Mouse (Mus musculus) macrophage (primary cell): ENCODE data around the gene Bicc1. TPM values are rescaled to one million over a fixed set of nuclear protein-coding genes. Genes with fewer than 3 reads are reported as not detected.

Source experiments
- H3K27ac ChIP-seq: fragments of 350-480 bp; formaldehyde crosslinking; 2 replicates; pipeline ENCODE4 v1.9.0; 2021
- H3K36me3 ChIP-seq: fragments of 350-480 bp; formaldehyde crosslinking; 2 replicates; pipeline ENCODE4 v1.9.0; 2021; ENCODE audit errors: inconsistent target
- H3K4me3 ChIP-seq: fragments of 350-480 bp; formaldehyde crosslinking; 2 replicates; pipeline ENCODE4 v1.9.0; 2021; ENCODE audit errors: inconsistent target
- H3K79me2 ChIP-seq: fragments of 350-480 bp; formaldehyde crosslinking; 2 replicates; pipeline ENCODE4 v1.9.0; 2021; ENCODE audit errors: inconsistent target
- WGBS: methylation state at CpG from one replicate; pipeline ENCODE4 v1.1.7; 2026; ENCODE audit warnings: inconsistent platforms; ENCODE audit not compliant: missing documents; 5-methylcytosine and 5-hydroxymethylcytosine counted together
- polyA plus RNA-seq: library from polyadenylated mRNA; stranded (reverse); fragments of 250-400 nt; gene quantifications from 3 replicates; pipeline ENCODE4 v1.2.4, GENCODE M21; 2018; ENCODE audit warnings: inconsistent platforms

Gene Bicc1
- polyA plus RNA-seq, 1 experiment from 2014 or later, result not detected

- H3K4me3 ChIP-seq, result no peak overlapping the region
- WGBS, result 90% methylated on average over 15 of the region's 15 CpGs
- no peaks in the 10 kb centered on the region for H3K36me3 ChIP-seq
- H3K27ac ChIP-seq, result no peak overlapping the region
- H3K79me2 ChIP-seq, result no peaks in the 10 kb centered on the region
These were observed 12.6 kb downstream of the Bicc1 start for GRCm38 (mm10) chr10:71146681-71147615.

DNA sequence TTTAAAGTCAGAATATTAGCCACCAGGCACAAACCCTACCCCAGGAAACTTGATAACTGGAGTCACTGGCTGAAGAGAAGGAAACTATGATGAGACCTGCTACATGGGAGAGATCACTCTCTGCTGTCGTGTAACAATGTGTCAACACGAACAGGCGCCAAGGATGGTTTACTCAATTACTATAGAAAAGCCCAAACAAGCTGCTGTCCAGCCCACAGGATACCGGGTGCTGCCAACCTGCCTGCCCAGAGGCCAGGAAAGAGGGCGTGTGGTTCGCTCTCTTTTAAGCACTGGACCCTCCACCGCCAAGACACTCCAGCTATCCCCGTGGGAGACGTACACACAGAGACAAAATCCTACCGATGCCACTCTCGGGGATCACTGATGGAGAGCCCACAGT lies 13.7 kb downstream of the Bicc1 start:
- H3K79me2 ChIP-seq, result no peaks in the 10 kb centered on the region
- no peak overlapping the region for H3K4me3 ChIP-seq
- WGBS, result 80% methylated on average over 11 of the region's 11 CpGs
- H3K27ac ChIP-seq, result no peak overlapping the region
- H3K36me3 ChIP-seq, result no peaks in the 10 kb centered on the region

- 96% methylated on average over 4 of the region's 4 CpGs for WGBS
- no peaks in the 10 kb centered on the region for H3K79me2 ChIP-seq
- no peaks in the 10 kb centered on the region for H3K36me3 ChIP-seq
- H3K27ac ChIP-seq, result no peak overlapping the region
- no peak overlapping the region for H3K4me3 ChIP-seq
These were observed 15.3 kb downstream of the Bicc1 start for GRCm38 (mm10) chr10:71144191-71144590.

DNA sequence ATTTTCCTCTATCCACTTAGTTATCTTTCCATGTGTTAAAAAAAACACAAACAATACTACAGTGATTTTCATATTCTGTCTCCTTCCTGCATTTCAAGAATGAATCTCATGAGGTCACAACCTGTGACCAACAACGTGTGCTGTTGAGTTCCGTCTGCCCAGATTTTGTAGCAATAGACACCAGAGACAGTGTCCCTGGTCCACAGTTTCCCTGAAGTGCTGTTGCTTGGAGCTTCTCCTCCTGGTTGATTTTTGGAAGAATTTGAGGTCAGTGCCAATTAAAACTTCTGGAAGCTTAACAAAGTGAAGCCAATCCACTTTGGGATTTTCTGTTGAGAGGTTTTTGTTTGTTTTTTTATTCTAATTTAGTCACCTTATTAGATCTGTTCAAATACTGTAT lies 16.9 kb downstream of the Bicc1 start:
- Histone ChIP-seq H3K27ac (no peak overlapping the region), H3K36me3 (no peaks in the 10 kb centered on the region), H3K79me2 (no peaks in the 10 kb centered on the region), H3K4me3 (no peak overlapping the region)
- WGBS, result 97% methylated on average over 2 of the region's 2 CpGs

DNA sequence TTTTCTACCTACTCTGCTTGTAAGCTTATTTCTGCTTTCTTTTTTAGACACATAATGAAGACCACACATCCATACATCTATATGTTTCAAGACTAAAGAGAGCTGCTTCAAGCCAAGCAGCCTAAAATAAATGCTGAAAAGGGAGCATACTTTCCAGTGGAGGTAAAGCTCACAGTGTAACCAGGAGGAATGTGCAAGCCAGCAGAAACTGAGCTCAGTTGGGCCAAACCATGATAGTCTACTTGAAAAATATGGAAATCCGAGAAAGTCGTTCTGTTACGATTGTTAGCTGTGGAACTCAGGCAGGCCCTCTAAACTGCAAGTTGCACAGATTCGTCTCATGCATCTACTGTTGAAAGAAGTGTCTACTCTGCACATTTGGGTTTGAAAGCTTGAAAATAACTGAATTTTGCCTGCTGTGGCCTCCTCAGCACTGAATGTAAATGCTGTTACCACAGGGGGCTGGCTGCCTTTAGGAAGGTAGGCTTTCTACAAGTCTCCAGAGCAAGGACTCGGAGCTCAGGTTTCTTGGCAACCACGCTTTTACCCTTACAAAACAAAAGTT lies 19.1 kb downstream of the Bicc1 start:
- Histone ChIP-seq H3K79me2 (no peaks in the 10 kb centered on the region), H3K4me3 (no peak overlapping the region), H3K36me3 (no peaks in the 10 kb centered on the region), H3K27ac (no peak overlapping the region)
- 90% methylated on average over 6 of the region's 6 CpGs for WGBS

GRCm38 (mm10) chr10:71138852-71139197 lies 20.7 kb downstream of the Bicc1 start:
- H3K36me3 ChIP-seq, result no peaks in the 10 kb centered on the region
- no peak overlapping the region for H3K27ac ChIP-seq
- no peaks in the 10 kb centered on the region for H3K79me2 ChIP-seq
- no peak overlapping the region for H3K4me3 ChIP-seq
- WGBS, result 90% methylated on average over 2 of the region's 2 CpGs

GRCm38 (mm10) chr10:71138132-71138851 lies 21.2 kb downstream of the Bicc1 start:
- H3K27ac ChIP-seq, result no peak overlapping the region
- 78% methylated on average over 8 of the region's 14 CpGs for WGBS
- H3K4me3 ChIP-seq, result no peak overlapping the region
- no peaks in the 10 kb centered on the region for H3K36me3 ChIP-seq
- no peaks in the 10 kb centered on the region for H3K79me2 ChIP-seq

DNA sequence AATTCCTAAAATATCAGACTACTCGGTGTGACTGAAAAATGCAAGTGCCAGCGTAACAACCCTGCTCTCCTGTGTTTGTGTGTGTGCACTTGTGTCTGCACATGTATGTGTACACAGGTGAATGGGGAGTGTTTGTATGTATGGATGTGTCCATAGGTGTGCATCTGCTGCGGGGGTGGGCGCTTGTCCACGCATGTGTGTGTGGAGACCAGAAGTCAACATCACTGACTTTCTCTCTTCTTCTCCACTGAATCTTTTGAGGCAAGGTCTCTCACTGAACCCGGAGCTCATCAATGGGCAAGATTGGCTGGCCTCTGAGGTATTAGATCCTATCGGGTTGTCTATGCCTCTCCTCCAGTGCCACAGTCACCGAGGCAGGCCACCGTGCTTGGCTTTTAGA lies 21.9 kb downstream of the Bicc1 start:
- no peaks in the 10 kb centered on the region for H3K36me3 ChIP-seq
- 94% methylated on average over 9 of the region's 9 CpGs for WGBS
- H3K27ac ChIP-seq, result no peak overlapping the region
- H3K4me3 ChIP-seq, result no peak overlapping the region
- H3K79me2 ChIP-seq, result no peaks in the 10 kb centered on the region

DNA sequence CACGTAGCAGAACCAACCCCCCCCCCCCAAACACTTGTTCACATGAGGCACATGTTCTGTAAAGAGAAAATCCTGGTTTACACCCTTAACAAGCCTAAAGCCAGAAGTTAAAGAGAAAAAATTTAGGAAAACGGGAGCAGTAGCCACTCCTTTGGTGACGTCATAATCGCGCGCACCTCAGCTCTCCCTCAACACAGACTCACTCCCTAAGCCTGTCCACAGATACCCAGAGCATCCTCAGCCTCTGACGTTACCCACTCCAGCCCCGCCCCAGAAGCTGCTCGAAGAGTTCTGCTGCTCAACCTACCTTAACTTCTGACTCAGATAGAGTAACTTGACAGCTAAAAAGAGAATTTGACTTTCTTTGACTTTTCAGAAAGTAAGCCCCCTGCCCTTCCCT lies 28.2 kb downstream of the Bicc1 start:
- no peak overlapping the region for H3K27ac ChIP-seq
- no peaks in the 10 kb centered on the region for H3K79me2 ChIP-seq
- no peaks in the 10 kb centered on the region for H3K36me3 ChIP-seq
- 49% methylated on average over 9 of the region's 9 CpGs for WGBS
- no peak overlapping the region for H3K4me3 ChIP-seq

GRCm38 (mm10) chr10:71130261-71130660 lies 29.2 kb downstream of the Bicc1 start:
- H3K27ac ChIP-seq, result no peak overlapping the region
- no peak overlapping the region for H3K4me3 ChIP-seq
- H3K36me3 ChIP-seq, result no peaks in the 10 kb centered on the region
- 65% methylated on average over 9 of the region's 9 CpGs for WGBS
- H3K79me2 ChIP-seq, result no peaks in the 10 kb centered on the region

DNA sequence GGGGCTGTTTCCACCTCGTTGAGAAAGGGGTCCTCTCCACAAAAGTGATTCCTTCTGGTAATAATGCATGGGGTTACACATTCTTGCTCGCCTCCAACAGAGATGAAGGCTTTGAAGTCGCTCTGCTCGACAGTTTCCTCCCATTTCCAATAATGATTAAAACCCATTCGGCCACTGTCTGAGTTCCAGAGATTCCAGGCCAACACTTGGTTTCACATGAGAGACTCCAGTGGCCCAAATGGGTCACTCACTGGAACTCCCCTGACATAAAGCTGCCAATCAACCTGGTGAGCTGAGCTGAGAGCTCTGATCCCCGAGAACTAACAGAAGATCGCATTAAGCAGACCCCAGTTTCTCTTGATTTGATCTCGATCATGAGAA lies 31.6 kb downstream of the Bicc1 start:
- no peak overlapping the region for H3K27ac ChIP-seq
- no peaks in the 10 kb centered on the region for H3K36me3 ChIP-seq
- H3K79me2 ChIP-seq, result no peaks in the 10 kb centered on the region
- WGBS, result 74% methylated on average over 8 of the region's 8 CpGs
- no peak overlapping the region for H3K4me3 ChIP-seq

DNA sequence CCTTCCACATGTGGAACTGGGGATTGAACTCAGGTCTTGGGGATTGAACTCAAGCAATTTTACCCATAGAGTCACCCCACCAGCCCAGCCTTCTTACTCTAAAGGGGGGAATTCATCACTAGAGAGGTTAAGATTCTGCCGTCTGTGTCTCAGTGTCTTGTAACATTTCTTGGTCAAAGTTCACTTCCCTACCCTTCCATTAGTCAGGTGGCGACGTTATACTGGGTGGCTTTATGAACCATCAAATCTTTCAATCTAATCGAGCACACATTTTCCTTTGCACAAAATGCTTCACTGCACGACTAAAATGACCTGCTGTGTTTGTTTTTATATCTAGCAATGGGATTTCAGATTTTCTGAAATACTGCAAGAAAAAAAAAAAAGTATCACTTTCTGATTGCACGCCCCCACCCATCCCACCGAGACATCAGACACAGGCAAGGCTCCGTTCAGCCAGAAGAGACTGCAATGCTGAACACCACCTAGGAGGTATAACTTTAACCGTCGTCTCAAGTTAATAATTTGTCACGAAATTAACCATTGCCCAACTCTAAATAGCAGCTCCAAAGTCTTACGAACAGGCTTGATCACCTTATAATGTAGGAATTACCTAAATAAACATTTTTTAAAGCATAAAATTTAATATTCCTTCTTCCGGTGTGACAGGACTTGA lies 32.1 kb downstream of the Bicc1 start:
- Histone ChIP-seq H3K27ac (no peak overlapping the region), H3K4me3 (no peak overlapping the region), H3K79me2 (no peaks in the 10 kb centered on the region), H3K36me3 (no peaks in the 10 kb centered on the region)
- WGBS, result 91% methylated on average over 13 of the region's 13 CpGs

DNA sequence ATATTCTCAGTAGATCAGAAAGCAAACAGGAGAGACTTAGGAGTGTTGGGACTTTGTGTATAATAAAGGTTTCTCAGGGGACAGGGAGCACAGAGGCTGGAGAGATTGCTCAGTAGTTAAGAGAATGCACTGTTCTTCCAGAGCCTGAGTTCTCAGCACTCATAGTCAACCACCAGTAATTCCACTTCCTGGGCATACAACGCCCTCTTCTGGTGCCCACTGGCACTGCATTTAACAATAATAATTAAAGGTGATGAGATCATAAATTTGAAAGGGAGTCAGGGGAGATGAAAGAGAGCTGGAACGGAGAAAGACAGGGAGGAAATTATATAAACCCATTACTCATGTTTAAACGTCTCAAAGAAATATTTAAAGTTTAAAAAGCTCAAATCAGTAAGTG lies 35.5 kb downstream of the Bicc1 start:
- 57% methylated on average over 3 of the region's 3 CpGs for WGBS
- Histone ChIP-seq H3K4me3 (no peak overlapping the region), H3K27ac (no peak overlapping the region), H3K79me2 (no peaks in the 10 kb centered on the region), H3K36me3 (no peaks in the 10 kb centered on the region)

- Histone ChIP-seq H3K79me2 (no peaks in the 10 kb centered on the region), H3K4me3 (no peak overlapping the region), H3K27ac (no peak overlapping the region), H3K36me3 (no peaks in the 10 kb centered on the region)
- WGBS, result 69% methylated on average over 4 of the region's 4 CpGs
These were observed 36.1 kb downstream of the Bicc1 start for GRCm38 (mm10) chr10:71123395-71123794.

GRCm38 (mm10) chr10:71122480-71122879 lies 37.0 kb downstream of the Bicc1 start:
- H3K36me3 ChIP-seq, result no peaks in the 10 kb centered on the region
- WGBS, result 81% methylated on average over 8 of the region's 8 CpGs
- no peaks in the 10 kb centered on the region for H3K79me2 ChIP-seq

More at GRCm38 (mm10) chr10:71122480-71122879, 37.0 kb downstream of the Bicc1 start:
- no peak overlapping the region for H3K27ac ChIP-seq
- no peak overlapping the region for H3K4me3 ChIP-seq
